Mouse (Mus musculus) CH12.LX (cell line): ENCODE data around the gene Camta1.

Experiments used
- BHLHE40 ChIP-seq: IDR thresholded peaks from 2 replicates; pipeline ENCODE4 v1.6.1; 2011; ENCODE audit warnings: mild to moderate bottlenecking, low read depth, low read length, improper control_type of control experiment
- CHD2 ChIP-seq: IDR thresholded peaks from 2 replicates; pipeline ENCODE4 v1.6.1; 2011; ENCODE audit warnings: low read length, improper control_type of control experiment
- CTCF ChIP-seq, 2 experiments: IDR thresholded peaks in 1 of 2; conservative IDR thresholded peaks in 1 of 2; 2 replicates each; pipeline ENCODE4 v1.5.1; 2011 to 2012; ENCODE audit warnings: low read depth in 2 of 2, low read length in 2 of 2, improper control_type of control experiment in 1 of 2, inconsistent platforms in 1 of 2, mild to moderate bottlenecking in 1 of 2, moderate library complexity in 1 of 2
- GABPA ChIP-seq: IDR thresholded peaks from 2 replicates; pipeline ENCODE4 v1.6.1; 2012; ENCODE audit warnings: low read depth, low read length, improper control_type of control experiment, inconsistent platforms; ENCODE audit not compliant: insufficient replicate concordance
- MAZ ChIP-seq: IDR thresholded peaks from 2 replicates; pipeline ENCODE4 v1.6.1; 2012; ENCODE audit warnings: low read depth, mild to moderate bottlenecking, inconsistent platforms, low read length, improper control_type of control experiment, moderate library complexity
- MEF2A ChIP-seq: IDR thresholded peaks from 2 replicates; pipeline ENCODE4 v1.6.1; 2014; ENCODE audit warnings: low read depth, mild to moderate bottlenecking, inconsistent platforms, low read length, improper control_type of control experiment, borderline replicate concordance
- RCOR1 ChIP-seq: conservative IDR thresholded peaks from 2 replicates; pipeline ENCODE4 v1.6.1; 2012; ENCODE audit warnings: low read depth, mild to moderate bottlenecking, inconsistent platforms, low read length, improper control_type of control experiment
- SMC3 ChIP-seq: IDR thresholded peaks from 2 replicates; pipeline ENCODE4 v1.6.1; 2011; ENCODE audit warnings: low read depth, low read length, improper control_type of control experiment
- ZNF384 ChIP-seq: IDR thresholded peaks from 2 replicates; pipeline ENCODE4 v1.6.1; 2012; ENCODE audit warnings: low read depth, low read length, improper control_type of control experiment, inconsistent platforms

GRCm38 (mm10) chr4:151711406-151711805 is 150.3 kb downstream of the Camta1 start:
- TF ChIP-seq CTCF (conservative IDR thresholded peaks at IDR 0.05 in 1 of 2, IDR thresholded peaks at IDR 0.05 in 1 of 2; ENCODE audit: low read depth in 2 of 2, low read length in 2 of 2) = no peak
- no peak for TF ChIP-seq RCOR1
- no peak for TF ChIP-seq MAZ
- no peak for TF ChIP-seq SMC3
- TF ChIP-seq BHLHE40 = no peak
- no peak for TF ChIP-seq ZNF384
- no peak for TF ChIP-seq GABPA
- TF ChIP-seq MEF2A = no peak
- TF ChIP-seq CHD2 = no peak
